ENCODE assay signal across 15 mouse cellular contexts in the genomic region with DNA sequence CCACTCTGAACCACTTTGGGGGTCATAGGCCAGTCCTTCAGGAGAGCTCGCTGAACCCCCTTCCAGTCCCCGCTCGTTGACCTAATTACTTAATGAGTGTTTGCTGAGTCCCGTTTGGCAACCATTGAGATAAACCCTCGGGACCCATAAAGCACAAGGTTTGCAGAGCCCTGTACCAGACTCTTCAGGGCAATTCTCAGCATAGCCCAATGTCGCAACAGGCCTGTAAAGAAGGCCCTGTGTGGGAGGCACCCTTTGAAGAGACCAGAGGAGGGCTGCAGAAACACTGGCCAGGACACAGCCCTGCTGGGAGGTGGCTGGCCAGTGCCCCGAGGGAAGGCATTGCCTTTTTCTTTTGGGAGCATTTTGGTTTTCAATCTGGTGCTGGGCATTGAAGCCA. TPM values are rescaled to one million over a fixed set of nuclear protein-coding genes. Genes with fewer than 3 reads are reported as not detected.
DNase-seq lines count a peak whose midpoint lies in the region; ATAC-seq lines count a peak whose summit lies in the region.
"Had no signal": no experiment of that assay in that cellular context is flagged by ENCODE, and none has a peak within 500 bp of the region (broad histone marks: within the 10 kb centered on the region; RNA-seq: fewer than 3 reads in every experiment).

No protein-coding gene starts in this region.

- H3K4me3 ChIP-seq in kidney, embryonic 14.5 days (ENCODE audit: low read length): no peak overlapping the region
- no peak overlapping the region for H3K4me3 ChIP-seq in embryonic facial prominence, embryonic 13.5 days
- H3K4me3 ChIP-seq: erythroblast, embryonic 14.5 days; limb, embryonic 13.5 days had no signal

- 21% methylated on average over 7 of the region's 7 CpGs for WGBS in kidney, embryonic 14.5 days
- WGBS in embryonic facial prominence, embryonic 13.5 days: 48% methylated on average over 7 of the region's 7 CpGs

- no peaks in the 10 kb centered on the region for H3K27me3 ChIP-seq in kidney, embryonic 14.5 days (ENCODE audit: control insufficient read depth, insufficient read depth, low read length)
- H3K27me3 ChIP-seq in embryonic facial prominence, embryonic 13.5 days: no peaks in the 10 kb centered on the region
- H3K27me3 ChIP-seq: limb, embryonic 13.5 days had no signal

- no peaks in the 10 kb centered on the region for H3K4me1 ChIP-seq in kidney, embryonic 14.5 days (ENCODE audit: control insufficient read depth, insufficient read depth, low read length)
- 0 out of 2 replicates have a peak, but pooled peaks cover 6% of the 10 kb centered on the region for H3K4me1 ChIP-seq in embryonic facial prominence, embryonic 13.5 days

- H3K36me3 ChIP-seq in kidney, embryonic 14.5 days (ENCODE audit: control insufficient read depth, insufficient read depth, low read length): peaks cover 30% of the 10 kb centered on the region
- peaks cover 48% of the 10 kb centered on the region for H3K36me3 ChIP-seq in embryonic facial prominence, embryonic 13.5 days
- H3K36me3 ChIP-seq: G1E had no signal

- no peak overlapping the region for H3K9ac ChIP-seq in kidney, embryonic 14.5 days (ENCODE audit: low read depth, low read length)
- H3K9ac ChIP-seq in embryonic facial prominence, embryonic 13.5 days: no peak overlapping the region
- H3K9ac ChIP-seq: limb, embryonic 13.5 days had no signal

- H3K27ac ChIP-seq in kidney, embryonic 14.5 days (ENCODE audit: low read depth, low read length): no peak overlapping the region
- peak overlapping the region; percentile 24; the same call in 1 of the 2 replicates for H3K27ac ChIP-seq in embryonic facial prominence, embryonic 13.5 days

- H3K4me2 ChIP-seq in kidney, embryonic 14.5 days (replicated peaks; ENCODE audit: low read depth, low read length): no peak overlapping the region
- H3K4me2 ChIP-seq in embryonic facial prominence, embryonic 13.5 days: no peak overlapping the region
- H3K4me2 ChIP-seq: limb, embryonic 13.5 days had no signal

- ATAC-seq in kidney, embryonic 14.5 days (ENCODE audit: low FRiP score, low TSS enrichment): no peak
- ATAC-seq in embryonic facial prominence, embryonic 13.5 days (ENCODE audit: insufficient number of reproducible peaks, insufficient read depth, low FRiP score, low TSS enrichment, low read depth): no peak
- ATAC-seq: activated CD4-positive, CD25-positive, alpha-beta regulatory T cell, adult 4 months had no signal

- no peaks in the 10 kb centered on the region for H3K9me3 ChIP-seq in kidney, embryonic 14.5 days (ENCODE audit: control insufficient read depth, low read length)
- H3K9me3 ChIP-seq in embryonic facial prominence, embryonic 13.5 days: 0 out of 2 replicates have a peak, but pooled peaks cover 5% of the 10 kb centered on the region

- DNase-seq in adrenal gland, postnatal 10 days: peak; percentile 54
- no peak for DNase-seq in adrenal gland, adult 18-20 months (ENCODE audit: low spot score in 2 of 2)
- DNase-seq in kidney, postnatal 14 days: peak; percentile 36
- DNase-seq in lung, postnatal 14 days: peak; percentile 37
- DNase-seq in frontal cortex, adult 2 months (ENCODE audit: extremely low spot score in 1 of 2, low spot score in 1 of 2): no peak
- no peak for DNase-seq in thymus, adult 18-20 months
- DNase-seq: heart, postnatal 36 days; spleen, adult 18-20 months; thymus, adult 2 months had no signal

RNA-seq across cellular contexts. Expression of a gene that starts 14.3 kb away (rescaled TPM):
- total RNA-seq in adrenal gland, postnatal 10 days (2021): 10 to 100 TPM; 14.6 to 17.9 TPM
- 10 to 100 TPM; 22.5 to 28.0 TPM for total RNA-seq in adrenal gland, adult 18-20 months (2021)
- polyA plus RNA-seq in kidney, embryonic 14.5 days (2014; fragmentation: Nextera tagmentation; extraction: Ambion mirVana): 48.7 and 57.3 TPM in 2 replicates
- 38.2 and 43.4 TPM in 2 replicates for polyA plus RNA-seq in embryonic facial prominence, embryonic 13.5 days (2015; fragmentation: Nextera tagmentation; extraction: Ambion mirVana)
- 25.2 and 29.6 TPM in 2 replicates for polyA plus RNA-seq in frontal cortex, adult 2 months (2012; rRNA removed)
- total RNA-seq: G1E had no signal
- polyA plus RNA-seq: erythroblast, embryonic 14.5 days; G1E had no signal

Comparison
In these comparisons a context has a peak if more than half of its experiments do, and no peak if none do; other contexts are left out.
1. DNase-seq: peak in adrenal gland, postnatal 10 days (single experiment), kidney, postnatal 14 days (single experiment) and lung, postnatal 14 days (single experiment); none in adrenal gland, adult 18-20 months (0 of 2), frontal cortex, adult 2 months (0 of 2) and thymus, adult 18-20 months (0 of 2).